Mouse (Mus musculus) neural tube, postnatal 0 days (tissue): ENCODE data around the gene Zfp931. TPM values are rescaled to one million over a fixed set of nuclear protein-coding genes. Genes with fewer than 3 reads are reported as not detected.

Experiments used
- polyA plus RNA-seq: library from polyadenylated mRNA; unstranded; fragments of >200 nt; fragmentation: Nextera tagmentation; extraction: Ambion mirVana; gene quantifications from 2 replicates; pipeline ENCODE4 v1.2.1, GENCODE M21; 2015

Zfp931 gene
- polyA plus RNA-seq = 19.6 and 20.8 TPM in 2 replicates

DNA sequence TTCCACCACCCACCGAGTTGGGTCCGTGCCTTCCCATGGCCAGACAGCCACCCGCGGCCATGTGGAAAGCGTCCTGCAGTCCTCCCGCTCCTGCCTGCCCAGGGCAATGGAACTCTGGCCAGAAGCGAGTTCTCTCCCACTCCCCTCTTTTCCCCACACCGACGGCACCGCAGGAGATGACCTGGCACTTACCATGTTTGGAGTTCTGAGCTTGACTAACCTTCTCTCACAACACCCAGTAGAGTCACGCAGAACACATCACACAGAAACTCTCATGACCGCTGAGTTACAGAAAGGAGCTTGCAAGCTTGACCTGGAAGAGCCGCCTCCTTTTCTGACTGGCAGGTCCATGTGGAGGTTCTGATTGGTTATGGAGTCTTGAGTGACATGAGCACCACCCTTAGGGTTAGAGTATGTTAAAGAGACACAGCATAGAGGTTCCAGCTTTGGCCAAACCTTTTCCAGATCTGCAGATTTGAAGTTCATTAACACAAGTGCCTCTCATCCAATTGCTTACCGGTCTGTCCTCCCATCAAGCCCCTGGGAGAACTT lies at the start of gene Zfp931:
Zfp931 (minus strand) TSS at position 311 of the 552 bp plus-strand sequence.

DNA sequence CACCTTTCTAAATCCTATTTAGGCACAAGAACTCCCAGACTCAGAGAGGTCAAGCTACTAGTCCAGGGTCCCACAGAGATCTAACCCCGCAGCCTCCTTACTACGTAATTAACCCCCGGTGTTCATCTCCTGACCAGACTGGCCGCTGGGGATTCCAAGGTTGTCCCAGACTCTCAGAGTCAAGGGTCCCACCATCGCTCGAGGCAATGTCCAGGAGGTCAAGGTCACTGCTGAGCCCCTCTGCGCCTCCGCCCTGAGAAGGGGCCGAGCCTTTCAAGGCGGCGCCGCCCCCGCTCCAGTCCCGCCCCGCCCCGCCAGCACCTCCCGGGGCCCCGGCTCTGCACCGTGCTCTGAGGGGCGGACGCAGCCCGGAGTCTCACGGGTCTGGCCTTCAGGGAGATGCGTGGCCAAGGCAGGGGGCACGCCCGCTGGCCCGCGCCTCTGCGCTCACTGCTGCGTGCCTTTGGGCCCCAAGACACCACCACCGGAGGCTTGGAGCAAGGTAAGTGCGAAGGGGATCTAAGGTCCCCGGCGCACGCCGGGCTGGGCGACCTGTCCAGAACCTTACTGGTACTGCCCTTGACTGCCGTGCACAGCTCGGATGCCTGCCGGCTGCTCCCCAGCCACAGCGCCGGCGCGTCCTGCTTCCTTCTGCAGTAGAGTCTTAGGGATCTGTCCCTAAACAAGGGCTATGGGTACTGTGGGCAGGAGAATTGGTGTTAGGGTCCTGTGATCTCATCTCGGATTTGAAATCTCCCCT lies 40.7 kb upstream of the Zfp931 start, which contains the start of gene Phactr3:
Phactr3 (plus strand) TSS at position 175 of the 760 bp plus-strand sequence.

DNA sequence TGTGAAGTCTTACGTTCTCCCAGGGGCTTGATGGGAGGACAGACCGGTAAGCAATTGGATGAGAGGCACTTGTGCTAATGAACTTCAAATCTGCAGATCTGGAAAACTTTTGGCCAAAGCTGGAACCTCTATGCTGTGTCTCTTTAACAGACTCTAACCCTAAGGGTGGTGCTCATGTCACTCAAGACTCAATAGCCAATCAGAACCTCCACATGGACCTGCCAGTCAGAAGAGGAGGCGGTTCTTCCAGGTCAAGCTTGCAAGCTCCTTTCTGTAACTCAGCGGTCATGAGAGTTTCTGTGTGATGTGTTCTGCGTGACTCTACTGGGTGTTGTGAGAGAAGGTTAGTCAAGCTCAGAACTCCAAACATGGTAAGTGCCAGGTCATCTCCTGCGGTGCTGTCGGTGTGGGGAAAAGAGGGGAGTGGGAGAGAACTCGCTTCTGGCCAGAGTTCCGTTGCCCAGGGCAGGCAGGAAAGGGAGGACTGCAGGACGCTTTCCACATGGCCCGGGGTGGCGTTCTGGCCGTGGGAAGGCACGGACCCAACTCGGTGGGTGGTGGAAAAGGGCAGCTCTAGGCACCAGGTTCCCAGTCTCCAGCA lies 55.2 kb downstream of the Zfp931 start, which contains the start of gene Zfp971:
Zfp971 (plus strand) TSS at position 274 of the 601 bp plus-strand sequence.

Other genes with a start within 250 kb of the Zfp931 start
- gene Gm14325, start 238.1 kb downstream of the Zfp931 start, polyA plus RNA-seq = 48.6 and 55.8 TPM in 2 replicates
- gene Gm14327, start 181.4 kb downstream of the Zfp931 start, polyA plus RNA-seq = 2.6 and 3.2 TPM in 2 replicates
- gene Zfp972, start 152.9 kb downstream of the Zfp931 start, polyA plus RNA-seq = not detected in 2 replicates
- 23.8 and 25.1 TPM in 2 replicates for gene Gm14326, start 121.2 kb downstream of the Zfp931 start, polyA plus RNA-seq
- gene Zfp971, start 55.2 kb downstream of the Zfp931 start, polyA plus RNA-seq = 14.7 and 16.6 TPM in 2 replicates
- gene Phactr3, start 40.5 kb upstream of the Zfp931 start, polyA plus RNA-seq = 63.2 and 69.6 TPM in 2 replicates